Mouse (Mus musculus) spleen, adult 2 months (tissue): ENCODE measurements at regions not wholly inside any gene's neighbourhood (a gene's known extent, or its start where the extent isn't known, plus 50 kb on each side); places are given as distances from the start of the nearest gene placed in this dataset.

ENCODE experiments used
- CTCF ChIP-seq: fragments of 200-500 bp; IDR thresholded peaks from 2 replicates; pipeline ENCODE4 v1.5.1; 2011; ENCODE audit warnings: mild to moderate bottlenecking, inconsistent platforms; ENCODE audit not compliant: insufficient read depth, insufficient read length, insufficient replicate concordance; ENCODE audit errors: extremely low read depth
- POLR2A ChIP-seq: fragments of 200-500 bp; IDR thresholded peaks from 2 replicates; pipeline ENCODE4 v1.6.1; 2011; ENCODE audit warnings: low read depth, low read length, inconsistent platforms

GRCm38 (mm10) chr14:105572036-105572891 is 313.9 kb downstream of the Ndfip2 start:
- TF ChIP-seq CTCF: no peak
- TF ChIP-seq POLR2A: no peak
